Mouse (Mus musculus): ENCODE measurements around the gene Tasp1. TPM values are rescaled to one million over a fixed set of nuclear protein-coding genes. Genes with fewer than 3 reads are reported as not detected.
"Not testable (repeated sequence)": the region's sequence is repeated elsewhere in the genome, so short reads cannot be mapped to it uniquely, and the experiment has no call there.

Gene Tasp1
- 10 to 100 TPM; 34.1 to 36.1 TPM for total RNA-seq (2021)

DNA sequence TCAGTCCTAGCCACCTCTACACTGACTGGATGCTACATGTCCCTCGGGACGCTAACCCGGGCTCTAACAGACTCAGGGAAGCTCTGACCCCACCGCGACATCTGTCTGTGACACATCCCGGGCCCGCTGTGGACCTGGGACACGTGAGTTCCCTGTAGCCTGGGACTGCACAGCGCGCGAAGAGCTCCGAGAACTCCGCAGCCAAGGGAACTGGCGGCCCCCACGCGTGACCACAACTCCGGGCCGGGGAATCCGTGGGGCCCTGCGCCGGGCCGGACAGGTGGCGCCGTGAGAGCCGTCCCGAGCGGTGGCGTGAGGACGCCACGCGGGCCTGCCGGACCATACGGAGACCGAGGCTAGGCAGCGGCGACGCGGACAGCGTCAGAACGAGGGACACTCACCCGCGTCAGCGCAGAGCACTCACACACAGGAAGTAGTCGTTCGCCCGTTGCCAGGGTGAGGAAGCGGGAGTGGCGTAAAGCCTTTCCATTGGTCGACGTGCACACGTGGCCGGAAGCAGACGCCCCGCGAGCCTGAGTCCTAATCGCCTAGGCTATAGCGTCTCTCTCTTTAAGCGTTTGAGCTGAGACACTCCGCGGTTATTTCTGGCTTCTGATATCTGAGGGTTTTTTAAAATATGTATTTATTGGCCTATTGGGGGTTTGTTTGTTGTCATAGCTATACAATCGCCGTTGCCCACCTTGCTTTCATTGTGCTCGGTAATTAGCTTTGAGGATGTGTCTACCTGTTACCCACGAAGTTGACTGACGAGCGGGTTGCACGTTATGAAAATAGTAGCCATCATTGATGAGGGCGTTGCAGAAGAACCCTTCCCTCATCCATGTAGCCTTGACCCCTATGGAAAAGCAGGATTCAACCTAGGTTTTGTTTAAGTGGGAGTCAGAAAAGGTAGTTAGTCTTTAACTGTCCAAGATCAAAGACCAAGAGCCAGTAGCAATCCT is at the start of gene Tasp1:
Gene Tasp1 (minus strand): TSS at position 453 of the 962 bp plus-strand sequence.
- intact Hi-C loops (cut with DNase I): no loop called here
- DNase-seq (ENCODE audit: low spot score in 2 of 2): peak; percentile 95 to 98

DNA sequence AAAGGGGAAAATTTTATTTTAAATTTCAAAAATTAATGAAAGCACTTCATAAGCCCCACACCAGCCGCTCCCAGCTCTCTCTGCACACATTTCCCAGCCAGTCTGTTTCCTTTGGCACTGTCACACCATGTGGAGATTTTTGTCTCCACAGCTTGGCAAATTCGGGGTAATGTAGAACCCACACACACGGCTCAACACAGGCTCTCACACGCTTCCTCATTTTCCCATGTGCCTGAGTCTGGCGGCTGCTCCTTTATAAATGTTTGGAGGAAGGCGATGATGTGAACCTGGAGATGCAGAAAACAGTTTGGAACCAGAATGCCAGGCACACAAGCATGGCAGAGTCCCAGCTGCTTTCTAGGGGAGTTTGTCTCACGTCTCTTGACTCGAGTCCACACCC is 47.2 kb upstream of the Tasp1 start:
- intact Hi-C loops (cut with DNase I): no loop called here
- DNase-seq (ENCODE audit: low spot score in 2 of 2): peak; percentile 34 to 76

DNA sequence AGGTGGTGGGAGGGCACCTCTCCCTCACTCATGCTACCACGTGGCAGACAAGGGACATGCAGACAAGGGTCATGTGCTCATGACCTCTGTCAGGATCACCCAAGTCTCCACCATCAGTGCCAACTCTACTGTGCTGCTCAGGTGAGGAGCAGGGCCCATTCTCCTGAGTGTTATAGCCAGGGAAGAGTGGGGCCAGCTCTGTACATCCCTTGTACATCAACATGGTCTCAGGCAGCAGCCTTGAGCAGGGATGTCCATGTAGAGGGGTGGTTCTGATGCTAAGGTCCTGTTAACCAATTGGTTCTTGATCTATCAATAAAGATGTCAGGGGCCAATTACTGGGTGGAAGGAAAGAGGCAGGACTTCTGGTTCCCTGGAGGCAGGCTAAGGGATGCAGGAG is 42.3 kb upstream of the Tasp1 start:
- intact Hi-C loops (cut with DNase I): no loop called here

DNA sequence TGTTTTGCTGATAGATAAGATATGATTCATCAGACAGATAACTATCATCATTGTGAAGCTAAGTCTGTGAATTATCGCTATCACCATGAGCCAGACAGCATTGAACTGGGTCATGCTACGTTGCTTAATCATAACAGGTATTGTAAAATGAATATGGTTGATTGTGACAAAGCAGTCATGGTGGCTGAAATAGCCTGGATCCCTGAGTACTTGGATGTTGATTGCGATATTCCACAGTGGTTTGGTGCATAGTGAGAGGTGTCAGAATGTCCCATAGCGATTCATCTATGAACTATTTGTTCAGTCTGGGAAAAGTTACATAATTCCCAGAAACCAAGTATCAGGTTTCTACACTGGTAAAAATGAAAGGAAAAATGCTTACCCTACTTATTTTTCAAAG is 41.0 kb upstream of the Tasp1 start:
- no peak for DNase-seq (ENCODE audit: low spot score in 2 of 2)
- intact Hi-C loops (cut with DNase I): no loop called here

More for the DNA sequence above, 42.3 kb upstream of the Tasp1 start:
- DNase-seq (ENCODE audit: low spot score in 2 of 2): no peak

DNA sequence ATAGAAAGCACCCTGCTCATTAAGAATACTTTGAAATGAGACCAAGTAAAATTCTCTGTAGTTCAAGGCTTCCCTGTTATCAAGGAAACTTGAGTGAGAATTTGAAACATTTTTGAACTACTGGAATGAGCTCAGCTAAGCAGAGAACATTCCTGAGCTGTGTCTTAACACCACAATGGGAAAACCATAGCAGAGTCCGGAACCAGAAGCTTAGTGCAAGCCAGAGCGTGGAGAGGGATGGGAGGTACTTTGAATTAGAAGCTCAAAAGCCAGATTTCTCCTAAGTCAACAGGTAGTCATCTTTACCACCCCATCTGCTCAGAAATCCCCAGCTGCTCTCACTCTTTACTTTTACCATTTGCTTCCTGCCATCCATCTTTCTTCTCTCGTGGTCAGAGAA is 38.3 kb upstream of the Tasp1 start:
- intact Hi-C loops (cut with DNase I): no loop called here

DNA sequence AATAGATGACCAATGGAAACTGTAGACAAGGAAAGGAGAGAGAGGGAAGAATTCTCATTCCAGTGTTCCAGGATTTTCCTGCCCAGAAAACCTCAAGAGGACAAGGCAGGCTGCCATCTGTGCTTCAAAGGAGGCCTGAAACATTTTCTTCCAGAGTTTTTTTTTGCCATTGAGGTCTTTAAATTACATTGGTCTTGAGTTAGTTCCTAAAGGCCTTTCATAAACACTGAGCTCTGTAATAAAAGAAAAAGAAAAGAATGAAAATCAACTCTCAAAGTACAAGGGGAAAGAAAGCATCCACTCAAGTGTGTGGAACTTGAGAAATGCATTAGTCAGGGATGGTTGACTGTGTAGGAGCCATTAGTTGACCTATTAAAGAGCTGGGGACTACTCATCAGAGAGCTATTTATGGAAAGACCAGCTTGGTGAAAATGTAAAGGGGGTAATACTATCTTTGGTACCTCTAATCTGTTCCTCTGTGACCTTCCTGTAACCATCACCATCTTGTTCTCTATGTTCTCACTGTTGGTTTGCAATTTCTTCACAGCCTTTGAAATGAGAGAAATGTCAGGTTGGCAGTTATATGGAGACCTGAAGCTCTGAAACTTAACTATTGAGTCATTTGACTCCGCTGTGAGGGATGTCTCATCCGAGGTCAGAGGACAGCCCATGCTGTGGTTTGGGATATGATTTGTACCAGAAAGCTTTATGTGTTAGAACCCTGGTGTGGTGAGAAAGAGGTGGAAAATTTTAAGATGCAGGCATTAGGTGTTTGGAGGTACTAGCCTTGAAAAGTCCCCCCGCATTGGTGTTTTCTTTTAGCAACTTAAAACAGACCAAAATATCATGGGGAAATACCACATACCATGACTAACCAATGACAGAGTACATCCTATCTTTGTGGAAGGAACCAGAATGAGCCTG is 34.2 kb upstream of the Tasp1 start:
- no peak for DNase-seq (ENCODE audit: low spot score in 2 of 2)
- intact Hi-C loops (cut with DNase I): no loop called here

More for the DNA sequence above, 38.3 kb upstream of the Tasp1 start:
- DNase-seq (ENCODE audit: low spot score in 2 of 2): peak in 1 of 2 experiments; percentile 50

DNA sequence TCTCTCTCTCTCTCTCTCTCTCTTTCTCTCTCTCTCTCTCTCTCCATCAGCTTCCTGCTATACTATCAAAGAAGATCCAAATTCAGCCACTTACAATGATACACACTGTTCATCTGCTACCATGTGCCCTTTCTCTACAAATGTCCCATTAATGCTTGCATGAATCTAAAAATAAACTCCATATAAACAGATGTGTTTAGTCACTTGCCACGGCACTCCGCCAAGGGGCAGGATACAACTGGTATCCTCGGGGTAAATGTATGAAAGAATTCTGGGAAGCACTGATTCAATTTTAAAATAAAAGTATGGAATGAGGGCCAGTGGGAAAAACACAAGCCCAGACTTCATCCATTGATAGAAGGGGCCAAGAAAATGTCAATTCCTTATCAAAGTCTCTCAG is 33.4 kb upstream of the Tasp1 start:
- DNase-seq (ENCODE audit: low spot score in 2 of 2): no peak
- intact Hi-C loops (cut with DNase I): no loop called here

DNA sequence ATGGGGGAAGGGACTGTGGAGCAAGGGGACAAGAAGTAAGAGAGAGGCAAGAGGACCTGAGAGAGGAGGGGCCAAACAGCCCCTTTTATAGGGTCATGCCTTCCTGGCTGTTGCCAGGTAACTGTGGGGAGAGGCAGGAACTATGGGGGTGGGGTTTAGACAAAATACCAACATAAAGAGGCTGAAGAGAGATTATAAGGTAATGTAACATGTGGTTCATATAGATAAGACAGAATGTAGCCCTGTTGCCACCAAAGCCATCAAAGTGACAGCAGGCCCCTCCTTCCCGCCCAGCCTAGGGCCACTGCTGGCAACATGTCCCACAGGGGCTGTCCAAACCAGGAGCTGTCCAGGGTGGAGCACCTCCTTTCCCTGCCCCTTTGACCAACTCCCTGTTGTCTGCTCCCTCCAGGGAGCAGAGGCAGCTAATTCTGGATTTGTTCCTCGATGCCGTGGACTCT is 30.6 kb upstream of the Tasp1 start:
- intact Hi-C loops (cut with DNase I): no loop called here
- no peak for DNase-seq (ENCODE audit: low spot score in 2 of 2)

DNA sequence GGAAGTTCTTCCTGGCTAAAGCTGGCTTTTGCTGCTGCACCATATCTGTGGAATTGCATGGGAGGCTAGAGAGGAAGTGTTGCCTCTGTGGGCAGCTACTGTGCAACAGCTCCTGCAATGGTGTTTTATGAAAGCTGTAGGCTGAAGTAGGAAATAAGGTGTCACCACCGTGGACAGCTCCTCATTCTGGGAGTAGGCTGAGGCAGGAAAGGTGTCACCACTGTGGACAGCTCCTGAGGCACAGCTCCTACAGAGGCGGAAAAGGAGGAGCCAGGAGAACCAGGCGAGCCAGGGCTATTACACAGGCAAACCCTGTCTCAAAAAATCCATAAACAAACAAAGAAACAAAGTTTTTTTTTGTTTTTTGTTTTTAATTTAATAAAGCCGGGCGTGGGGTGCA is 29.4 kb upstream of the Tasp1 start:
- intact Hi-C loops (cut with DNase I): no loop called here
- peak in 1 of 2 experiments; percentile 20 for DNase-seq (ENCODE audit: low spot score in 2 of 2)

DNA sequence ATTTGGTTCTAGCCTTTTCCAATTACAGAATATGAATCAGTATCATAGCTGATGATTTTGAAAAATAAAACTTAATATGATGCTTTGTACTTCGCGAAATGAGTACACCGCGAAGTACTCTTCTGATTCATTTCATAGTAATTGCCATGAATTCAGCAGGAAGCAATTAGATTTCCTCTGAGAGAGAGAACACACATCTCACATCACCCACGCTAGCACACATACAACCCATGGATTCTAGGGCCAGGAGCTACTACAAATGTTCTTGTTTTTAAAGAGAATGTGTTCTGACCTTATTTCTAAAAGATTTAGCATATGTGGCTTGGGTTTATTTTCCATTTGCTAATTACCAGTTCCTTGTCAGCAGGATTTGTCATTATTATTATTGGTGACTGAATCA is 26.8 kb upstream of the Tasp1 start:
- intact Hi-C loops (cut with DNase I): no loop called here
- DNase-seq (ENCODE audit: low spot score in 2 of 2): peak in 1 of 2 experiments; percentile 3

DNA sequence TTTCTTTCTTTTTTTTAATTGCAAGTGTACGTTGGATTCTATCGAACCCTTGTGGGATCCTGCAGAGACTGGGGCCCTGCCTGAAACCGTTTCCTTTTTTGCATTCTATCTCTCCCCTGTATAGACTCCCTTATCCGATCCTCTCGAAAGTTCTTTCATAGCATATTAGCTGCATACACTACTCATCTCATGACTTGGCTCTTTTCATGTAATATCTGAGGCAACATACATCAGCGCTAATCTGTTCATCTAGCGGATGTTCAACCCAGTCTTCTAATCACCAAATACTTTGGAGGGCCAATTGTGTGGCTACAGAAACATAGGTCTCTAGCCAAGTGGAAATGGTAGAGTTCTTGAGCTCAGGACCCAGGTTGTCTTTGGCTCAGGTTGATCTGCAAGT is 17.6 kb upstream of the Tasp1 start:
- intact Hi-C loops (cut with DNase I): no loop called here
- DNase-seq (ENCODE audit: low spot score in 2 of 2): no peak

DNA sequence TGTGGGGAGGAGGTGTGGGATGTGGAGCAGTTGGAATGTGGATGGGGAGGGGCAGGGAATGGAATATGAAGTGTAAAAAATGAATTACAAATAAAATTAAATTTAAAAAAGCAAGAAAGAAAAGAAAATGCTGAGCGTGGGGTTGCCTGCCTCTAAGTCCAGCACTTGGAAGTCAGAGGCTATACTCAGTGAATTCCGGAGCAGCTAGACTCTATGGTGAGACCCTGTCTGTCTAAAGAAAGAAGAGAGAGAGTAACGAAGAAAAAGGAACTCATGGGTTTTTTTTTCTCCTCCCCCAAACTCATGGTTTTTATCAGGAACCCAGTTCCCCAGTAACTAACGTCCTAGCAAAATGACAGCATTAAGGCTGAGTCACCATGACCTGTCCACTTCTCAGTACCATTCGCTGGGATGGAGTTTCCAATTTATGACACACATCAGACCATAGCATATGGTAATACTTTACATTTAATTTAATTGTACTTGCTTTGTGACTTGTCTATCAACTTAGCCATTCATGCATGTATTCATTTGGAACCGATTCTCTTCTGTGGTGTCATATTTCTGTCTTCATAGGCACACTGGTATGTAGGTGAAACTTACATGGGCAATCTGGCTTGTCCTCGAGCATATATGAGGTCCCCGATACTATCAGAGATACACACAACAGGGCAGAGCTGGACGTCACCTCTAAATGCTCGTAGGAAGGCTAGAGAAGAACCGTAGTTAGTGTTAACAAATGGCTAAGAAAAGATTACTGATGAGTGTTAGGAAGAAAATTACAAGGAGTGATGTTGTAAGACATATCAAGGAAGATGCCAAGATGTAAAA is 14.4 kb upstream of the Tasp1 start:
- intact Hi-C loops (cut with DNase I): no loop called here
- DNase-seq (ENCODE audit: low spot score in 2 of 2): no peak

DNA sequence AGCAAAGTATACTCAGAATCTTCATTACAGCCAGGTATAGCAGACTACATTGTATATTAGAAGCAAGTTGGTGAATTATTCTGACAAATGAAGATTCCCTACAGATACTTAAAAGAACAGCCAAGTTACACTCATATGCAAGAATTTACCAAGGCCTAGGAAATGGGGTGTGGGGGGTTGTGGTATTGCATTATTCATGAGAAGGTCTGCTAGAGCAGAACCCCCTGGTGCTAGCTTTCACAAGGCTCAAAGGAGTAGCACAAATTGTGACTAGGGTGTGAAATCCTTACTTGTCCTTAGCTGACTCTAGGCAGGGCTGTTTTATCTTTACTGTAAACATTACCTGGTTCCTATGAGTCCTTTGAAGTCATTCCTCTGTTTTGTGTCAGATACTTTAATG is 12.7 kb upstream of the Tasp1 start:
- DNase-seq (ENCODE audit: low spot score in 2 of 2): not testable (repeated sequence)

DNA sequence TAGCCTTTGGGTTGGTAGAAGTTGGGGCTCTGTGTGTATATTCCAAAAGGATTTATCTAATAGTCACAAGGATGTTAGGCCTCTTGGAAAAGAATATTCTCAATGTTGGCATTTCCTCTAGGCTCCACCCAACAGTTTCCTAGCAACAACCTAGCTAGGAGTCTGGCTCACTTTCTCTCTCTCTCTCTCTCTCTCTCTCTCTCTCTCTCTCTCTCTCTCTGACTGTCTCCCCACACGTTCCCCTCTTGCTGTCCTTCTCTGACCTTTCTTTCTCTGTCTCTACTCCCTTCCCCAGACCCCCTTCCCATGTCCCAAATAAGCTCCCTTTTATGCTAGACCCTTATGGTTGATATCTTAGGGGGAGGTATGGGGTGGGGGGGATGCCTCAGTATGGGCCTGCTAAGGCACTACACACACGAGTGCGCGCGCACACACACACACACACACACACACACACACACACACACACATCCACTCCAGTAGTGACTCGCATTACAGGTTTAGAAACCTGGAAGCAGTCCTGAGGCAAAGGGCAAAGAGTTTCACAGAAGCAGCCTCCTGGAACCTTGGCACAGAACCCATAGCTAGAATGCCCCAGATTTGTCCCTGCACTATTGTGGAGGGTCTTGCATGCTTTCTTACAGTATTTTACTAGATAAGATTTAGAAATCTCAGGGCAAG is 12.1 kb upstream of the Tasp1 start:
- intact Hi-C loops (cut with DNase I): no loop called here
- no peak for DNase-seq (ENCODE audit: low spot score in 2 of 2)

More for the DNA sequence above, 12.7 kb upstream of the Tasp1 start:
- intact Hi-C loops (cut with DNase I): not testable (repeated sequence)

DNA sequence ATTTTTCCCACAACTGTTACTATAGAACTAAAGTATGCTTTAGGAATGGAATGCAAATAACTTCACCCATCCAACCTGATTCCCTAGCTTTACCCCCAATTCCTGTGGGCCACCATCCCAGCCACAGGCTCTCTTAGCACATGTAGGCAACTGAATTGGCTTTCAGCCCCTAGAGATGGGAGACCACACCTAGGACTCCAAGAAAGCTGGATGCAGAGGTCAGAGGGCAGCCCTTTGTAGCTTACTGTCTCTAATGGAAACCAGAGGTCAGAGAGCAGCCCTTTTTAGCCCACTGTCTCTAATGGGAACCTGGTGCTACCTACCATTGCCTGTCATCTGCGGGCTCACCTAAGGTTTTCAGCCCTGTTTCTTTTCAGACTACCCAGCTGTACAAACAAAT is 10.9 kb upstream of the Tasp1 start:
- intact Hi-C loops (cut with DNase I): no loop called here
- DNase-seq (ENCODE audit: low spot score in 2 of 2): no peak

DNA sequence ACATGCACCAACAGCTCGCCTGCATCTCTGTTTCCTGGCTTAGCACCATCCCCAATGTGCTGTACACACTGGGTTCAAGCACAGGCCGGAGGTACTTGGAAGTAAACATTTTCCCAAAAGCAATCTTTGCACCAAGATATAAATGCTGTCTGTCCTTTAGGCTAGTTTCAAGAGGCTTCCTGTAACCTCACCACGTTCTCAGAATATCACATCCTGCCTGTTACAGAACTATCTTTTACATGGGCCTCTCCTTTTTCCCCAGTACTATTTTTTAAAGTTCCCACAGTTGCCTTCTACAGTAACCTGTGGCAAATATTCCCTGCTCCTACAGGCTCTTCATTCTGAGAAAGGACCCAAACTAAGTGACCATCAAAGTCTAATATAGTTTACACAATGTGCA is 8.5 kb upstream of the Tasp1 start:
- intact Hi-C loops (cut with DNase I): no loop called here
- no peak for DNase-seq (ENCODE audit: low spot score in 2 of 2)

DNA sequence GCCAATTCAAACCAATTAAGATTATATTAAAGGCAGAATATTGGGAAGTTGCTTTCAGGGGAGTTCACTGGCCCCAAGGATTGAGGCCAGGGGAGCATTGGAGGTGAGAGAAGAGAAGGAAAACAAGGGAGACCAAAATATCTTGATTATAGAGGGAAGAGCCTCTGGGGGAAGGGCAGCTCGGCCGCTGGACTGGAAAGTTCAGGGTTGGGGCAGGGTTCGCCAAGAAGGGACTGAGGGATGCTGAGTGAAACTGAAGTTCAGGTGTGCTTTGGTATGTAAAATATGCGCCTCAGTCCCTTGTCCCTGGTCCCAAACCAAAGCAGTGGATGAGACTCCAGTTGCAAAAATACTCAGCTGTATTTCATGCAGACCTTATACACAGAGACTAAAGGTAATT is 911 bp upstream of the Tasp1 start:
- intact Hi-C loops (cut with DNase I): no loop called here
- no peak for DNase-seq (ENCODE audit: low spot score in 2 of 2)

DNA sequence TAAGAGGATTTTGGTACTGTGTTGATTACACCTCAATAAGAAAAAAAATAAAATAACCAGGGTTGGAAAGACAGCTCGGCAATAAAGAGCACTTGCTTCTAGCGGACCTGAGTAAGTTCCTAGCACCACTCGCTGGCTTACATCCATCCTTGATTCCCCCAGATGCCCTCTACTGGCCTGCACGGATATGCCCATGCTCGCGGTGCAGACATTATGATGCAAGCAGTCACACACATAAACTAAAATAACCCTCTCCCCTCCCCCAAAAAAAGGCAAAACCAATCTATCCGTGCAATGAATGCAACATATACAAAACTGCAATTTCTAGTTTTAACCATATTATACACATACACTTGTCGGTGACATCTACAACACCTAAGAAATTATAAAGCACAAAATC is 929 bp downstream of the Tasp1 start:
- DNase-seq (ENCODE audit: low spot score in 2 of 2): no peak
- intact Hi-C loops (cut with DNase I): no loop called here

DNA sequence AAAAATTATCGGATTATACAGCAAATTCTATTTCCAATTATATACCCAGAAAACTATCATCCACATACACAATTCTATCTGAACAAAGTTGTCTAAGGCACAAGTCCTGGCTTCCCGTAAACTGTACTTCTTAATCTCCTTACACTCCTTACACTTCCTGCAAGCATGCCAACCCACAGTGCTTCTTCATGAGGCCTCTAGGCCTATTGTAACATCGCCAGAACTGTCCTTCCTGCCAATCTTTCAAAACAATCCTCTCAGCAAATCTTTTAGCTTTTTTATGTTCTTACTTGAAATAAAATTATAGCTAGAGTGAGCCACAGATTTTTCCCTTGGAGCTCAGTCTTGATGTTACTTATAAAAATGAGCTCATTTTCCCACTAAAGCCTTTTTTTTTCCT is 5.1 kb downstream of the Tasp1 start:
- intact Hi-C loops (cut with DNase I): no loop called here
- DNase-seq (ENCODE audit: low spot score in 2 of 2): no peak

Measured in left cerebral cortex, postnatal 25 days (tissue).